Mouse (Mus musculus) erythroid progenitor cell, adult 5-6 weeks (primary cell): ENCODE measurements around the gene Tnik. TPM values are rescaled to one million over a fixed set of nuclear protein-coding genes. Genes with fewer than 3 reads are reported as not detected.

Experiments used
- ATAC-seq: replicated peaks from 2 replicates; pipeline ENCODE4 v1.8.0; 2016; ENCODE audit warnings: moderate number of reproducible peaks, mild to moderate bottlenecking, moderate TSS enrichment, inconsistent platforms; ENCODE audit not compliant: poor library complexity, low FRiP score, severe bottlenecking
- total RNA-seq, 2 experiments: library from RNA; stranded (forward) in 1 of 2; stranded (reverse) in 1 of 2; fragments of 150-400 nt in 1 of 2; fragments of 186-747, 209-891 nt in 1 of 2; gene quantifications; 2 replicates each; pipeline versions ENCODE4 v1.2.3 to v1.2.4; 2015 to 2017; ENCODE audit warnings: low replicate concordance in 2 of 2

Gene Tnik
- total RNA-seq, 2 experiments from 2014 or later, result 2.5 to 7.1 TPM

GRCm38 (mm10) chr3:28527231-28527630, 264.2 kb downstream of the Tnik start:
- ATAC-seq, result no peak

GRCm38 (mm10) chr3:28529548-28529947, 266.5 kb downstream of the Tnik start:
- ATAC-seq, result no peak

GRCm38 (mm10) chr3:28531294-28531956, 268.4 kb downstream of the Tnik start:
- ATAC-seq, result no peak

- no peak for ATAC-seq
These were observed 269.7 kb downstream of the Tnik start for GRCm38 (mm10) chr3:28532666-28533065.

- no peak for ATAC-seq
These were observed 277.1 kb downstream of the Tnik start for GRCm38 (mm10) chr3:28540121-28540520.

- ATAC-seq, result no peak
These were observed 279.9 kb downstream of the Tnik start for GRCm38 (mm10) chr3:28542941-28543340.

- ATAC-seq, result no peak
These were observed 280.5 kb downstream of the Tnik start for GRCm38 (mm10) chr3:28543380-28543984.

- ATAC-seq, result no peak
These were observed 281.4 kb downstream of the Tnik start for GRCm38 (mm10) chr3:28544345-28544869.

GRCm38 (mm10) chr3:28547965-28548730, 285.1 kb downstream of the Tnik start:
- no peak for ATAC-seq

GRCm38 (mm10) chr3:28549391-28549790, 286.4 kb downstream of the Tnik start:
- no peak for ATAC-seq

GRCm38 (mm10) chr3:28550497-28551093, 287.6 kb downstream of the Tnik start:
- no peak for ATAC-seq

GRCm38 (mm10) chr3:28551756-28552155, 288.7 kb downstream of the Tnik start:
- no peak for ATAC-seq

GRCm38 (mm10) chr3:28554934-28555333, 291.9 kb downstream of the Tnik start:
- no peak for ATAC-seq

- no peak for ATAC-seq
These were observed 293.0 kb downstream of the Tnik start for GRCm38 (mm10) chr3:28555795-28556570.

- ATAC-seq, result no peak
These were observed 295.4 kb downstream of the Tnik start for GRCm38 (mm10) chr3:28558328-28558871.

- ATAC-seq, result no peak
These were observed 298.4 kb downstream of the Tnik start for GRCm38 (mm10) chr3:28561408-28561807.

GRCm38 (mm10) chr3:28562612-28563332, 299.8 kb downstream of the Tnik start:
- ATAC-seq, result no peak
